Mouse (Mus musculus): ENCODE results near the gene Kcnk1. TPM values are rescaled to one million over a fixed set of nuclear protein-coding genes. Genes with fewer than 3 reads are reported as not detected.

The Kcnk1 gene
- polyA plus RNA-seq, 1 experiment from 2014 or later, result 46.6 TPM

GRCm38 (mm10) chr8:126067306-126067705 lies 72.3 kb downstream of the Kcnk1 start:
- WGBS, result 61% methylated on average over 6 of the region's 6 CpGs
- H3K4me2 ChIP-seq (replicated peaks), result no peak overlapping the region
- no peak for ATAC-seq
- no peaks in the 10 kb centered on the region for H3K9me3 ChIP-seq
- H3K4me1 ChIP-seq (replicated peaks), result no peaks in the 10 kb centered on the region
- no peak overlapping the region for H3K9ac ChIP-seq
- no peaks in the 10 kb centered on the region for H3K27me3 ChIP-seq (replicated peaks)
- H3K36me3 ChIP-seq, result no peaks in the 10 kb centered on the region
- H3K4me3 ChIP-seq (replicated peaks), result no peak overlapping the region
- H3K27ac ChIP-seq, result no peak overlapping the region

DNA sequence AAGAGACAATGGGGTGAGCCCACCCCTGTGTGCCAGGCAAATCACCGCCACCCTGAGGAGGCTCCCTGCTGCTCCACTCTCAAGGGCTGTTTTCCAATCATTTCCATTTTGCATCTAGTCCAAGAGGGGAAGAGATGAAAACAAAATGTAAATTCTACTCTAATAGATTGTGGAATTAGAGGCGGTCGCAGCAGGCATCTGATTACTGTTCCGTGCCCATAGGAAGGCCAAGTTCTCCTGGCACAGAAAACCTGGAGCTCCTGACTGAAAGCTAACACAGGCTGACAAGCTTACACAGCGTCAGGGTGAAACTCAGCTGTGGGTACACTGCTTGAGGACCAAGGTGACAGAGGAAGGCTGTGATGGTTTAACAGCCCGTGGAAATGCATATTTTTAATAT lies 73.2 kb downstream of the Kcnk1 start:
- H3K4me2 ChIP-seq (replicated peaks), result no peak overlapping the region
- no peak overlapping the region for H3K9ac ChIP-seq
- H3K4me3 ChIP-seq (replicated peaks), result no peak overlapping the region
- no peaks in the 10 kb centered on the region for H3K4me1 ChIP-seq (replicated peaks)
- WGBS, result 85% methylated on average over 6 of the region's 6 CpGs
- H3K9me3 ChIP-seq, result no peaks in the 10 kb centered on the region
- ATAC-seq, result no peak
- H3K27ac ChIP-seq, result no peak overlapping the region
- no peaks in the 10 kb centered on the region for H3K27me3 ChIP-seq (replicated peaks)
- no peaks in the 10 kb centered on the region for H3K36me3 ChIP-seq

- no peaks in the 10 kb centered on the region for H3K9me3 ChIP-seq
- ATAC-seq, result no peak
- H3K4me2 ChIP-seq (replicated peaks), result no peak overlapping the region
- WGBS, result 76% methylated on average over 5 of the region's 5 CpGs
- no peaks in the 10 kb centered on the region for H3K36me3 ChIP-seq
- H3K4me1 ChIP-seq (replicated peaks), result no peaks in the 10 kb centered on the region
- H3K27ac ChIP-seq, result no peak overlapping the region
- no peaks in the 10 kb centered on the region for H3K27me3 ChIP-seq (replicated peaks)
- H3K9ac ChIP-seq, result no peak overlapping the region
- no peak overlapping the region for H3K4me3 ChIP-seq (replicated peaks)
Observed at GRCm38 (mm10) chr8:126072678-126073077, 77.7 kb downstream of the Kcnk1 start.

GRCm38 (mm10) chr8:126073141-126073740 lies 78.3 kb downstream of the Kcnk1 start:
- Histone ChIP-seq H3K4me3 (replicated peaks) (no peak overlapping the region), H3K27me3 (replicated peaks) (no peaks in the 10 kb centered on the region), H3K9ac (no peak overlapping the region), H3K9me3 (no peaks in the 10 kb centered on the region), H3K4me2 (replicated peaks) (no peak overlapping the region), H3K27ac (no peak overlapping the region), H3K4me1 (replicated peaks) (no peaks in the 10 kb centered on the region), H3K36me3 (no peaks in the 10 kb centered on the region)
- 58% methylated on average over 7 of the region's 7 CpGs for WGBS
- ATAC-seq, result no peak

DNA sequence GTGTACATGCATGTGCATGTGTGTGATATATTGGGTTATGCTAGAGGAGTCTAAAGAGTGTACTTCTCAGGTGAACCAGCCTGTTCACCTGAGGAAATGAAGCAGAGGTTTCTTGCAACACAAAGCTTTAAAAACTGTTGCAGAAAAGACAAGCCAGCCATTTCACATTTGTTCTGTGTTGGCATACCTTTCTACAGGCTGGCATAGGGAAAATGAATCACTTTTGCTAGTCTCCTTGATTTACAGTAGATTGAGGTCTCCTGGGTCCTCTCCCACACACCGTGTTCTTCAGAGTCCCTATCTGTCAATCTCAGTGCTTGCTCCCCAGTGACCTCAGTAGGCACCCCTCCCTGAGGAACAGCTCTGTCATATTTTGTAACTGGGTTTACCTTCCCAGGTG lies 79.1 kb downstream of the Kcnk1 start:
- WGBS, result 79% methylated on average over 1 of the region's 1 CpGs
- ATAC-seq, result no peak
- no peak overlapping the region for H3K4me3 ChIP-seq (replicated peaks)
- H3K4me1 ChIP-seq (replicated peaks), result no peaks in the 10 kb centered on the region
- H3K27ac ChIP-seq, result no peak overlapping the region
- no peak overlapping the region for H3K9ac ChIP-seq
- H3K36me3 ChIP-seq, result no peaks in the 10 kb centered on the region
- H3K4me2 ChIP-seq (replicated peaks), result no peak overlapping the region
- H3K9me3 ChIP-seq, result no peaks in the 10 kb centered on the region
- H3K27me3 ChIP-seq (replicated peaks), result no peaks in the 10 kb centered on the region

GRCm38 (mm10) chr8:126075400-126075799 lies 80.4 kb downstream of the Kcnk1 start:
- Histone ChIP-seq H3K27ac (no peak overlapping the region), H3K9me3 (no peaks in the 10 kb centered on the region), H3K27me3 (replicated peaks) (no peaks in the 10 kb centered on the region), H3K4me1 (replicated peaks) (no peaks in the 10 kb centered on the region), H3K4me3 (replicated peaks) (no peak overlapping the region), H3K4me2 (replicated peaks) (no peak overlapping the region), H3K36me3 (no peaks in the 10 kb centered on the region), H3K9ac (no peak overlapping the region)
- WGBS, result 15% methylated on average over 10 of the region's 10 CpGs
- ATAC-seq, result no peak

Other genes with a start within 250 kb of the Kcnk1 start
- 0.11 and 0.13 TPM in 2 replicates for gene Pcnx2, start 96.9 kb upstream of the Kcnk1 start, polyA plus RNA-seq (2015; fragmentation: Nextera tagmentation; extraction: Ambion mirVana)
- 4.2 and 4.5 TPM in 2 replicates for gene Map3k21, start 84.7 kb upstream of the Kcnk1 start, polyA plus RNA-seq (2015; fragmentation: Nextera tagmentation; extraction: Ambion mirVana)